Mouse (Mus musculus) neutrophil, adult 59 days (primary cell): ENCODE measurements around the gene Olfr741. TPM values are rescaled to one million over a fixed set of nuclear protein-coding genes. Genes with fewer than 3 reads are reported as not detected.

Source experiments
- total RNA-seq, 2 experiments: library from RNA; stranded (reverse); gene quantifications; 1 replicate in 1 of 2; 2 replicates in 1 of 2; pipeline ENCODE4 v1.2.4; 2023

The Olfr741 gene
- not detected for total RNA-seq

DNA sequence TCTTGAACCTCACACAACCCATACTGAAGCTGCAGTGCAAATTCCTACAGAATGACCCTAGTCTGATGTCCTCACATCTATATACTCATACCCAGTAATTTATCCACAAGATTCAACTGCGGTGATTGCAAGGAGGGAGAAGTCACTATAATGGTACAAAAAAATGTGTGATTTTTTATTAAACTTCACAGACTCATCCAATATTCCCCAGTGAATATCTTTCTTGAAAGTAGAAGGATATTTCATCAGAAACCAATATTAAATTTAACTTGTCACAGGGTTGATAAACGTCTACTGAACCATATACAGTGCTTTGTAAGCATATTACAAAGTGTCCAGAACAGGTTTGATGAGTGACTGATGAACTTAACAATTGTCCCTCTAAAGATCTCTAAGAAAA, at the start of gene Olfr741:
Olfr741 (plus strand) TSS at position 301 of the 400 bp plus-strand sequence.

DNA sequence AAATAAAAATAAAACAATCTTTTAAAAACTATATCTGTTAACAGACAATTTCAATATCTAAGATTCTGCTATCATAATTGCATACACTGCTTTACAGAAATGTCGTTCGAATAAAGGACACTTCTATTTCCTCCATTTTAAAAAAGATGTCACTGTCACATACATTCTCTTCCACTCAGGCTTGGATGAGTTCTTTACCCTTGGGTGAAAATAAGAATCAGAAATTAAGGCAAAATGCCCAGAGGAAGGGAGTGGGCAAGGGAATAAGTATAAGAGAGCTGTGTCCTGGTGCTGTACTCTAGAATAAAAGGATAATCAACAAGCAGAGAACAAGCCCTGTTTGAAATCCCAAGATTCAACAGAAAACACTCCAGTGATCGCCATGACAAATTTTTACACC, 27.3 kb upstream of the Olfr741 start, which contains the start of gene Olfr740:
Olfr740 (plus strand) TSS at position 301 of the 400 bp plus-strand sequence.

DNA sequence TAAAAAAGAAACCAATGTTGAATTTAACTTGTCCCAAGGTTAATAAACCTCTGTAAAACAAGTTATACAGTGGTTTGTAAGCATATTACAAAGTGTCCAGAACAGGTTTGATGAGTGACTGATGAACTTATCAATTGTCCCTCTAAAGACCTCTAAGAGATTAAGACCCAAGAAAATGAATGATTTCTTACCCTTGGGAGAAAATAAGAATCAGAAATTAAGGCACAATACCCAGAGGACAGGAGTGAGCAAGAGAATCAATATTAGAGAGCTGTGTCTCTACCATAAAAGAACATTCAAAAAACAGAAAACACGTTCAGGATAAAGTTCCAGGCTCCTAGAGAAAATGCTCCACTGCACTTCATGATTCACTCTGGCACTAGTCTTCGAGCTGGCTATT, 30.8 kb downstream of the Olfr741 start, which contains the start of gene Olfr742:
Olfr742 (plus strand) TSS at position 301 of the 400 bp plus-strand sequence.

DNA sequence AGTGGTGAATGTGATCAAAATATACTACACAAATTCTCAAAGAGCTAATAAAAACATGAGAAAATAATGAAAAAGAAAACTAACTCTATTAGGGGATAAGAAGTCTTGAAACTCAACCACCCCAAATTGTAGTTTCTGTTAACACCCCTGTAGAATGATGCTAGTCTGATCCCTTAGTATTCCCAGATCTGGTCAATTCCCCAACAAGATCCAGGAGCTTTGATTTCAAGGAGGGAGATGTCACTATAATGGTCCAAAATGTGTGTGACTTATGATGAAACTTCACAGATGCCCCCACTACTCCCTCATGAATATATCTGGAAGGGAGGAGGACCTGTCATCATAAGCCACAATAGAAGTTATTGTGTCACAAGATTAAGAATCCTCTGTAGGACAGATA, 49.0 kb downstream of the Olfr741 start, which contains the start of gene Olfr743:
Olfr743 (plus strand) TSS at position 301 of the 400 bp plus-strand sequence.

Other genes starting within 250 kb of the Olfr741 start
- not detected for gene Olfr731, start 230.9 kb upstream of the Olfr741 start, total RNA-seq
- not detected for gene Olfr732, start 188.5 kb upstream of the Olfr741 start, total RNA-seq
- not detected for gene Olfr733, start 171.2 kb upstream of the Olfr741 start, total RNA-seq
- not detected for gene Olfr734, start 146.0 kb upstream of the Olfr741 start, total RNA-seq
- not detected for gene Olfr735, start 123.9 kb upstream of the Olfr741 start, total RNA-seq
- gene Tlr11, start 114.8 kb upstream of the Olfr741 start, total RNA-seq, result under 1 TPM in 1 of 2 experiments, not detected in 1; 0.29 TPM
- gene Olfr736, start 91.6 kb upstream of the Olfr741 start, total RNA-seq, result not detected
- not detected for gene Olfr738, start 65.2 kb upstream of the Olfr741 start, total RNA-seq
- not detected for gene Olfr739, start 54.1 kb upstream of the Olfr741 start, total RNA-seq
- not detected for gene Olfr740, start 27.2 kb upstream of the Olfr741 start, total RNA-seq
- gene Olfr742, start 30.9 kb downstream of the Olfr741 start, total RNA-seq, result not detected
- gene Olfr743, start 49.1 kb downstream of the Olfr741 start, total RNA-seq, result not detected
- not detected for gene Olfr744, start 142.1 kb downstream of the Olfr741 start, total RNA-seq
- not detected for gene Olfr745, start 166.7 kb downstream of the Olfr741 start, total RNA-seq
- not detected for gene Olfr746, start 174.3 kb downstream of the Olfr741 start, total RNA-seq
- not detected for gene Olfr747, start 220.5 kb downstream of the Olfr741 start, total RNA-seq
- gene Olfr748, start 234.6 kb downstream of the Olfr741 start, total RNA-seq, result not detected